Mouse (Mus musculus) heart, embryonic 16.5 days (tissue): ENCODE data around the gene Fmnl3. TPM values are rescaled to one million over a fixed set of nuclear protein-coding genes. Genes with fewer than 3 reads are reported as not detected.

Experiments used
- polyA plus RNA-seq: library from polyadenylated mRNA; unstranded; fragments of >200 nt; fragmentation: Nextera tagmentation; extraction: Ambion mirVana; gene quantifications from 2 replicates; pipeline ENCODE4 v1.2.1, GENCODE M21; 2015

Gene Fmnl3
- polyA plus RNA-seq, 1 experiment from 2014 or later = 13.0 TPM

Other genes with a start within 250 kb of the Fmnl3 start
- gene Spats2, start 244.6 kb downstream of the Fmnl3 start, polyA plus RNA-seq = 25.3 and 25.5 TPM in 2 replicates
- gene Kcnh3, start 145.6 kb downstream of the Fmnl3 start, polyA plus RNA-seq = 1.3 TPM in 2 replicates
- 155 and 163 TPM in 2 replicates for gene Mcrs1, start 118.5 kb downstream of the Fmnl3 start, polyA plus RNA-seq
- 36.0 and 46.6 TPM in 2 replicates for gene Prpf40b, start 75.4 kb downstream of the Fmnl3 start, polyA plus RNA-seq
- 0.13 and 0.16 TPM in 2 replicates for gene Fam186b, start 74.6 kb downstream of the Fmnl3 start, polyA plus RNA-seq
- gene Tmbim6, start 22.4 kb upstream of the Fmnl3 start, polyA plus RNA-seq = 273 and 290 TPM in 2 replicates
- gene Nckap5l, start 87.3 kb upstream of the Fmnl3 start, polyA plus RNA-seq = 6.6 and 7.9 TPM in 2 replicates
- 12.5 and 13.0 TPM in 2 replicates for gene Bcdin3d, start 104.2 kb upstream of the Fmnl3 start, polyA plus RNA-seq
- gene Faim2, start 157.7 kb upstream of the Fmnl3 start, polyA plus RNA-seq = 0.40 and 0.56 TPM in 2 replicates
- gene Aqp2, start 208.6 kb upstream of the Fmnl3 start, polyA plus RNA-seq = 0.09 TPM in 1 of 2 replicates, not detected in the other
- 1.0 and 1.3 TPM in 2 replicates for gene Aqp5, start 220.3 kb upstream of the Fmnl3 start, polyA plus RNA-seq
- gene Aqp6, start 230.9 kb upstream of the Fmnl3 start, polyA plus RNA-seq = not detected in 2 replicates